Mouse (Mus musculus) adrenal gland, postnatal 4 days (tissue): ENCODE measurements around the gene Fam221a. TPM values are rescaled to one million over a fixed set of nuclear protein-coding genes. Genes with fewer than 3 reads are reported as not detected.
"Not testable (repeated sequence)": the region's sequence is repeated elsewhere in the genome, so short reads cannot be mapped to it uniquely, and the experiment has no call there.

Experiments used
- DNase-seq, 2 experiments: peaks; one replicate each; pipeline ENCODE4 v3.0.0; 2021 to 2022; ENCODE audit warnings: low spot score in 2 of 2, mixed read lengths in 2 of 2
- total RNA-seq, 2 experiments: library from RNA; stranded (reverse); gene quantifications; 2 replicates each; pipeline ENCODE4 v1.2.3; 2021

Fam221a gene
- total RNA-seq, 2 experiments from 2014 or later = 7.1 to 7.5 TPM

DNA sequence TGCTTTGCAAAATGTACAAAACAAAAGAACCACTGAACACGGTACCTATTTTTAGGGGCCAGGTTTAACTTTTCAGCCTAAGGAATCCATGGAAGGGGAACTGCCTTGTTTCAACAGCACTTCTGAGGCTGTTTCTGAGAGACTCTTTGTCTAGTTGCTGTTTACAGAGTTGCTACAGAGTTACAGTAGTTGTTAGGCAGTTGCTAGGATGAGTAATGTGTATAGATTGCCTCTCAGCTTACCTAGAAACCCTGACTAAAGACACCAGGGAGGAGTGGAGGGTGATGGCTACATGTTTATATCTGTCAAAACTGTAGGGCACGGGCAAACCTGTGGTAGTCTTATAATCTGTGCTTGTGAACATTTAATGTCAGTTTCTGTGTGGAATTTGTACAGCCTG, 6.4 kb downstream of the Fam221a start:
- no peak for DNase-seq

DNA sequence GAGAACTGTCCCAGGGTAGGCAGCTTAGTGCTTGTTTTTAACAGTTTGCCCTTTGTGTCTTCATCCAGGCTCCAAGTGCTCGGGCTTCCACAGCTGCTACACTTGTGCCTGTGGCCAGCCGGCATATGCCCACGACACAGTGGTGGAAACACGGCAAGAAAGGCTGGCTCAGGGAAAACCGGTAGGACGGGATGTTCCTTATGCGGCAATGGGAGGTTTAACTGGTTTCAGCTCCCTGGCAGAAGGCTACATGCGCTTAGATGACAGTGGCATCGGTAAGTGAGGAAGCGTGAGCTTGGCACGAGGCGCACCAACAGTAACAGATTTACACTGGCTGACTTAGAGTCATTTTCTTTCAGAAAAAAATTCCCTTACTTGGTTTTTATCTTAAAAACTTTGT, 10.8 kb downstream of the Fam221a start:
- DNase-seq = no peak

DNA sequence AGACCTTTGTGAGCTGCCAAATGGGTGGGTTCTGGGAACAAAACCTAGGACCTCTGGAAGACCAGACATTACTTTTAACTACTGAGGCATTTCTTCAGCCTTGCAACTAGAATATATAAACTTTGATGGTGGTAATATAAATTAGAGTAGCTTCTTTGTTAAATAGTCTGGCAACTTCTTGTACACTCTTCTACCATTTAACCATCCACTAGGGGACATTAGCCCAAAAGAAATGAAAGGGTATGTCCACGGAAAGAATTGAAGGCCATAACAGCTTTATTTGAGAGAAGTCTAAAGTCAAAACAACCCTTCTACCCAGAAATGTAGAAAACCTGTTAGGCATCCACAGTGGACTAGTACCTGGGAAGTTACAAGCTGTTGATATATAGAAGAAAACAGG, 26.7 kb downstream of the Fam221a start:
- no peak for DNase-seq

DNA sequence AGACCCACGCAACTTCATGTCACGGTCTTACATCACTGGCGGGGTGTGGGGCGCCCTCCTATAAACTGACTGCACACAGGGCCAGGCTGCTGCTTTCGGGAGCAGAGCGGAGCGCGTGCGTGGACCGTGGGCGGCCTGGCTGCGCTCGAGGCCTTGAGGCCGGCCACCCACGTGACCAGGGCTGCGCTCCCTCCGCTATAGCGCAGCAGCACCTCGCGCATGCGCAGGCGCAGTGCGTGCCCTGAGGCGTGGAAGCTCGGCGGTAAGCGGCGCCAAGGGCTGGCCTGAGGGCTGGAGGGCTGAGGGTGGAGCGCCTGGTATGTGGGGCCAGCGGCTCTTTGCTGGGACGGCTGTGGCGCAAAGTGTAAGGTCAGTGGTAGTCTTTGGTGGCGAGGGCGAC, 27.8 kb downstream of the Fam221a start, which contains the start of gene Stk31:
Stk31 (plus strand) TSS at position 289 of the 400 bp plus-strand sequence.
- DNase-seq = no peak

DNA sequence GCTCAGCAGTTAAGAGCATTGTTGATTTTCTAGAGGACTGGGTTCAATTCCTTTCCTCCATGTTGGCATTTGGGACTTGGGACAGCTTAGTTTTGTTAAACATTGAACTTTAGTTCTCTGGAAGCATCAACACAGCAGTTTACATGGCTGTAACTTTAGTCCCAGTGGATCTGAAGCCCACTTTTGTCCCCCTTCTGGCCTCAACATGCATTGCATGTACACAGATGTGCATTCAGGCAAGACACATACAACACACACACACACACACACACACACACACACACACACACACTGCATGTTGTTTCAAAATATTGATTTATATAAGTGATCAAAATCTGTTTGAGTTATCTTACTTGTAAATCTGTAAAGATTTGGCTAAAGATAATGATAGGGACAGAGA, 29.9 kb downstream of the Fam221a start:
- no peak for DNase-seq

DNA sequence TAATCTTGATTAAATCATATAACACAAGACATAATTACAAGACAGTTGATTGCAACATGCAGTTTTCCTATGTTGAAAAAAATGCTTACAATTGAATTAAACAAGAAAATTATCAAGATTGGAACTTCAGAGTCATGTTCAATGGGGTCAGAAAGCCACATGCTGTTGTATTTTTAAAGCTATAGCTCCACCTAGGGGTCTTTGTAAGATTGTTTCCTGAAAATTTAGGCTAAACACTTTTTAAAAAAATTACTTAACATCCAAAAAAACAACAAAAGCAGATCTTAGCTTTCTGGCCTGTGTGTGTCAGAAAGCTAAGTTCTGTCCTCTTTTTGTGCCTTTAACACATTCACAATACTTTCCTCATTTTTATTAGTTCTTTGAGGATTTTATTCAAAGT, 30.8 kb downstream of the Fam221a start:
- no peak for DNase-seq

DNA sequence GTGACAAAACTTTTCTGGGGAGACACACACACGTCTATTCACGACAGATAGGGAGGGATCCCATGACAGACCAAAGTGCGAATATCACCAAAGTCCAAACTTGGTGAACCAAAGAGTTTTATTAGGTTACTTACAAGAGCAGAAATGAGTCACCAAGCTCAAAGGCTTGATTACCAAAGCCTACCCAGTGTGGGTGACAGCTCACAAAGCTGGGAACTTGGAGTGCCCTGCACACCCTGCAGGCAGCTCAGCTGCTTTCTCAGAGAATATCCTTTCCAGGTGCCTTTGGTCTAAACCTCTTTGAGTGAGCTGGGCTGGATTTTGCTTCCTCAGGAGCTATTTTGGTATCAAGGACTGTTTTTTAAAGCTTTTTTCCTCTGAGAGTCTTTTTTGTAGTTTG, 43.3 kb downstream of the Fam221a start:
- no peak for DNase-seq

DNA sequence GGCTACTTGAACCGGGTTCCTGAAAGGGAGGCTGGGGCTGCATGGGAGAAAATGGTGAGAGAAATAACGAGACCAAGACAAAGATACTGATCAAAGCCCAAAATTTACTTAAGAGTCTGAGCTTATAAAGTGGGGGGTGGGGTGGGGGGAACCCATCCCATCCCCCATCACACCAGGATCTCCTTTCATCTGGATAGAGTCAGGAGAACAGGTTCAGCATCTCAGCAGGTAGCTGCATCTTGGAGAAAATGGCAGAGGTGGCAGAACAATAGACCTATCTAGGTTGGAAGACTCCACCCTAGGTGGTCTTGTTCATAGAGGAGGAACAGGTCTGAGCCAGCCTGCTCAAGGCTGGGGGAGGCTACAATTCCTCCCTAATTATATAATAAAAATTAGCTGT, 45.4 kb downstream of the Fam221a start:
- not testable (repeated sequence) for DNase-seq

DNA sequence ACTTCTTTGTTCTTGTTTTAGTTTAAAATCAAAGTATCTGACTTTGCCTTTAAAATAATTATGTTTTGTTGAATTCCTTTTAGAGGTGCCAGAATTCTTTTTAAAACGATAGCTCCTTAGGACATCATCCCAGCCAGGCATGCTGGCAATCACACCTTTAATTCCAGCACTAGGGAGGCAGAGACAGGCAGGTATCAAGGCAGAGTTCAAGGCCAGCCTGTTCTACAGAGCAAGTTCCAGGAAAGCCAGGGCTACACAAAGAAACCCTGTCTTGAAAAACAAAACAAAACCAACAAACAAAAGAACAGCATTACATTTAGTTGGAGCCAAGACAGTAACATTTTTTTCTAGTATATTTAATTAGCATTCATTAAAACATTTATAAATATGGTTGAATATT, 48.4 kb downstream of the Fam221a start:
- no peak for DNase-seq

DNA sequence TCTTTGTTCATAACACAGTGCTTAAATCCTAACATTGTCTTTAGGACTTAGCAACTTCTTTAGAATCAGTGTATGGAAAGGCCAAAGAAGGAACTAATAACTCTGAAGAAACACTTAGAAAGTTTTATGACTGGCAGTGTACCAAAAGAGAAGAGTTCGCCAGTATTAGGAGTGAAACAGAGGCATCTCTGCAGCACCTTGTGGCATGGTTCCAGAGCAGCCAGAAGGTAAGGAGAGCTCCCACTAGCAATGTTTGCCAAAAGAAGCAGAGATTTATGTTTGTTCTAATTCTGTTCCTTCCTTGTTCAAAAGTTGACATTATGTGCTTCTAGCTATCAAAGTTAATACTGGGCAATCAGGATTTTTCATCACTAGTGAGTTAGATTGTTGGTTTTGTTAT, 69.8 kb downstream of the Fam221a start:
- no peak for DNase-seq

Other genes with a start within 250 kb of the Fam221a start
- gene Igf2bp3, start 152.8 kb upstream of the Fam221a start, total RNA-seq = 10 to 100 TPM; 16.9 to 17.5 TPM
- 10 to 100 TPM; 58.7 to 63.1 TPM for gene Tra2a, start 103.7 kb upstream of the Fam221a start, total RNA-seq
- 10 to 100 TPM in 1 of 2 experiments, 1 to 10 TPM in 1; 9.2 to 10.2 TPM for gene Ccdc126, start 48.5 kb upstream of the Fam221a start, total RNA-seq
- gene Stk31, start 27.9 kb downstream of the Fam221a start, total RNA-seq = under 1 TPM; 0.68 to 0.76 TPM